Mouse (Mus musculus) brown adipose tissue, adult 24 weeks (tissue): ENCODE results near the gene Afg3l1. TPM values are rescaled to one million over a fixed set of nuclear protein-coding genes. Genes with fewer than 3 reads are reported as not detected.

Source experiments
- H3K27ac ChIP-seq: fragments of 200-500 bp; replicated peaks from 2 replicates; pipeline ENCODE4 v1.5.1; 2012; ENCODE audit warnings: low read depth, mild to moderate bottlenecking, low read length
- H3K4me1 ChIP-seq: fragments of 200-500 bp; 2 replicates; pipeline ENCODE4 v1.6.1; 2012; ENCODE audit warnings: low read length, mixed read lengths; ENCODE audit not compliant: control insufficient read depth, insufficient read depth, insufficient read length
- H3K4me3 ChIP-seq: fragments of 200-500 bp; 2 replicates; pipeline ENCODE4 v1.5.1; 2012; ENCODE audit warnings: low read depth, mild to moderate bottlenecking, low read length, moderate library complexity; ENCODE audit not compliant: insufficient read depth
- polyA plus RNA-seq: library from polyadenylated mRNA; stranded (reverse); fragments of >200 nt; gene quantifications from 2 replicates; pipeline ENCODE4 v1.2.4, GENCODE M21; 2012; ENCODE audit not compliant: missing spikeins, insufficient read depth, insufficient read length

Gene Afg3l1
- polyA plus RNA-seq, 1 experiment: 32.8 TPM

- H3K4me3 ChIP-seq: no peak overlapping the region
- H3K4me1 ChIP-seq: no peaks in the 10 kb centered on the region
- H3K27ac ChIP-seq: no peak overlapping the region
These were observed 15.2 kb downstream of the Afg3l1 start for GRCm38 (mm10) chr8:123492898-123493297.

GRCm38 (mm10) chr8:123497699-123498098 is 20.0 kb downstream of the Afg3l1 start:
- Histone ChIP-seq H3K4me1 (no peaks in the 10 kb centered on the region), H3K4me3 (no peak overlapping the region)

GRCm38 (mm10) chr8:123498963-123499362 is 21.3 kb downstream of the Afg3l1 start:
- Histone ChIP-seq H3K27ac (no peak overlapping the region), H3K4me3 (no peak overlapping the region), H3K4me1 (no peaks in the 10 kb centered on the region)

More at GRCm38 (mm10) chr8:123497699-123498098, 20.0 kb downstream of the Afg3l1 start:
- H3K27ac ChIP-seq: no peak overlapping the region

- no peak overlapping the region for H3K27ac ChIP-seq
- H3K4me3 ChIP-seq: no peak overlapping the region
- no peaks in the 10 kb centered on the region for H3K4me1 ChIP-seq
These were observed 21.9 kb downstream of the Afg3l1 start for GRCm38 (mm10) chr8:123499556-123499955.

GRCm38 (mm10) chr8:123502192-123502591 is 24.5 kb downstream of the Afg3l1 start:
- H3K4me1 ChIP-seq: no peaks in the 10 kb centered on the region
- H3K27ac ChIP-seq: no peak overlapping the region
- H3K4me3 ChIP-seq: no peak overlapping the region

GRCm38 (mm10) chr8:123503801-123504467 is 26.2 kb downstream of the Afg3l1 start:
- no peaks in the 10 kb centered on the region for H3K4me1 ChIP-seq
- H3K4me3 ChIP-seq: no peak overlapping the region
- H3K27ac ChIP-seq: no peak overlapping the region

GRCm38 (mm10) chr8:123504591-123505195 is 27.0 kb downstream of the Afg3l1 start:
- H3K27ac ChIP-seq: no peak overlapping the region
- no peaks in the 10 kb centered on the region for H3K4me1 ChIP-seq
- H3K4me3 ChIP-seq: no peak overlapping the region

- H3K4me3 ChIP-seq: no peak overlapping the region
- H3K27ac ChIP-seq: no peak overlapping the region
- H3K4me1 ChIP-seq: no peaks in the 10 kb centered on the region
These were observed 27.6 kb downstream of the Afg3l1 start for GRCm38 (mm10) chr8:123505267-123505666.

- Histone ChIP-seq H3K4me1 (no peaks in the 10 kb centered on the region), H3K4me3 (no peak overlapping the region), H3K27ac (no peak overlapping the region)
These were observed 28.0 kb downstream of the Afg3l1 start for GRCm38 (mm10) chr8:123505695-123506094.

GRCm38 (mm10) chr8:123507153-123507552 is 29.4 kb downstream of the Afg3l1 start:
- H3K27ac ChIP-seq: no peak overlapping the region
- H3K4me3 ChIP-seq: no peak overlapping the region
- H3K4me1 ChIP-seq: no peaks in the 10 kb centered on the region

- Histone ChIP-seq H3K4me1 (no peaks in the 10 kb centered on the region), H3K4me3 (no peak overlapping the region), H3K27ac (no peak overlapping the region)
These were observed 33.1 kb downstream of the Afg3l1 start for GRCm38 (mm10) chr8:123510819-123511218.

- Histone ChIP-seq H3K4me1 (no peaks in the 10 kb centered on the region), H3K4me3 (peak overlapping the region; percentile 50), H3K27ac (no peak overlapping the region)
These were observed 36.4 kb downstream of the Afg3l1 start for GRCm38 (mm10) chr8:123514136-123514535.

GRCm38 (mm10) chr8:123514781-123515539 is 37.3 kb downstream of the Afg3l1 start, which contains the start of gene Dbndd1:
TSS of gene Dbndd1 (minus strand) at chr8:123515463.
- Histone ChIP-seq H3K27ac (no peak within 1 kb of the TSS), H3K4me3 (peak within 1 kb of the TSS; percentile 50), H3K4me1 (peaks cover 4% of the 10 kb centered on the region; the same call in 1 of the 2 replicates)

- no peak overlapping the region for H3K27ac ChIP-seq
- peaks cover 4% of the 10 kb centered on the region; the same call in 1 of the 2 replicates for H3K4me1 ChIP-seq
- peak overlapping the region; percentile 35 for H3K4me3 ChIP-seq
These were observed 37.8 kb downstream of the Afg3l1 start for GRCm38 (mm10) chr8:123515540-123515897.

- no peak overlapping the region for H3K4me3 ChIP-seq
- peaks cover 4% of the 10 kb centered on the region; the same call in 1 of the 2 replicates for H3K4me1 ChIP-seq
- no peak overlapping the region for H3K27ac ChIP-seq
These were observed 38.9 kb downstream of the Afg3l1 start for GRCm38 (mm10) chr8:123516596-123516995.
